Mouse (Mus musculus) embryonic facial prominence, embryonic 13.5 days (tissue): ENCODE results near the gene Dok4. TPM values are rescaled to one million over a fixed set of nuclear protein-coding genes. Genes with fewer than 3 reads are reported as not detected.

Source experiments
- ATAC-seq: fragments of 200-750 bp; cut with Nextera tagmentation; 2 replicates; pipeline ENCODE4 v1.8.0; 2017; ENCODE audit warnings: low read depth; ENCODE audit not compliant: insufficient number of reproducible peaks, insufficient read depth, low FRiP score, low TSS enrichment
- H3K27ac ChIP-seq: fragments of 300-500 bp; sonication (generic); 2 replicates; pipeline ENCODE4 v1.5.1; 2015; ENCODE audit warnings: moderate library complexity, mild to moderate bottlenecking, inconsistent platforms
- H3K27me3 ChIP-seq: fragments of 300-500 bp; sonication (generic); 2 replicates; pipeline ENCODE4 v1.6.1; 2015; ENCODE audit warnings: mild to moderate bottlenecking, inconsistent platforms
- H3K36me3 ChIP-seq: fragments of 300-500 bp; sonication (generic); 2 replicates; pipeline ENCODE4 v1.6.1; 2015; ENCODE audit warnings: mild to moderate bottlenecking, inconsistent platforms
- H3K4me1 ChIP-seq: fragments of 300-500 bp; sonication (generic); 2 replicates; pipeline ENCODE4 v1.6.1; 2015; ENCODE audit warnings: inconsistent platforms
- H3K4me2 ChIP-seq: fragments of 300-500 bp; sonication (generic); 2 replicates; pipeline ENCODE4 v1.6.1; 2015; ENCODE audit warnings: moderate library complexity, mild to moderate bottlenecking, inconsistent platforms
- H3K4me3 ChIP-seq: fragments of 300-500 bp; sonication (generic); 2 replicates; pipeline ENCODE4 v1.5.1; 2015; ENCODE audit warnings: mild to moderate bottlenecking, inconsistent platforms
- H3K9ac ChIP-seq: fragments of 300-500 bp; sonication (generic); 2 replicates; pipeline ENCODE4 v1.6.1; 2015; ENCODE audit warnings: mild to moderate bottlenecking, inconsistent platforms
- H3K9me3 ChIP-seq: fragments of 300-500 bp; sonication (generic); 2 replicates; pipeline ENCODE4 v1.6.1; 2016; ENCODE audit warnings: inconsistent platforms
- WGBS: fragments of 180-500 bp; shearing (Covaris S2); methylation state at CpG from one replicate; pipeline ENCODE4 v1.1.7; 2015; ENCODE audit warnings: mixed read lengths; 5-methylcytosine and 5-hydroxymethylcytosine counted together
- polyA plus RNA-seq: library from polyadenylated mRNA; unstranded; fragments of >200 nt; fragmentation: Nextera tagmentation; extraction: Ambion mirVana; gene quantifications from 2 replicates; pipeline ENCODE4 v1.2.1, GENCODE M21; 2015

Gene Dok4
- 23.2 and 23.7 TPM in 2 replicates for polyA plus RNA-seq

DNA sequence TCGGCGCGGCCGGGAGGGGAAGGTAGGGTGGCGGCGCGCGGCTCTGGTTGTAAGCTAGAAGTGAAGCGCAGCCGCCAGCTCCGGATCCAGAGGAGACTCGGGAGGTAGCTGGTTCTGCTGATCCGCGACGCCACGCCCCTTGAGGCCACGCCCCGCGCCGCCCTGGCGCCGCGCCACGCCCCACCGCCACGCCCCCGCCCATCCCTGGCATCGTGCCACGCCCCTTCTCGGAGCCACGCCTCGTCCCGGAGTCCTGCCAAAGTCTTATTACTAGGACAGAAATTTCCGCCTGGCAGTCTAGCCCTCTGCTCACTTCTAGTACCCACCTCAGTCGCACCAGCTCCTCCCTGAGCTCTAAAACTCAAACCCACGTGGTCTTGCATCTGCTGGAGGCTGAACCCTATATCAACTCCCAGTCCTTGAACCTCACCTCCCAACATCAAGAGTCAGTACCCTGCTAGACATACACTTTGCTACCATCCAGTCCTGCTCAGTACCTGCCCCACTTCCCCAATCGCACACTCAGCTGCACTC is at the start of gene Dok4:
TSS of gene Dok4 (minus strand) at position 134 of the 534 bp plus-strand sequence.
- Histone ChIP-seq H3K27me3 (peaks cover 9% of the 10 kb centered on the region), H3K4me3 (peak within 1 kb of the TSS; percentile 64), H3K27ac (peak within 1 kb of the TSS; percentile 78), H3K36me3 (no peaks in the 10 kb centered on the region), H3K9ac (peak within 1 kb of the TSS; percentile 78), H3K4me2 (peak within 1 kb of the TSS; percentile 94), H3K4me1 (peaks cover 39% of the 10 kb centered on the region), H3K9me3 (no peaks in the 10 kb centered on the region)
- WGBS, result under 1% methylated on average over 20 of the region's 37 CpGs
- ATAC-seq, result peak; percentile 81

DNA sequence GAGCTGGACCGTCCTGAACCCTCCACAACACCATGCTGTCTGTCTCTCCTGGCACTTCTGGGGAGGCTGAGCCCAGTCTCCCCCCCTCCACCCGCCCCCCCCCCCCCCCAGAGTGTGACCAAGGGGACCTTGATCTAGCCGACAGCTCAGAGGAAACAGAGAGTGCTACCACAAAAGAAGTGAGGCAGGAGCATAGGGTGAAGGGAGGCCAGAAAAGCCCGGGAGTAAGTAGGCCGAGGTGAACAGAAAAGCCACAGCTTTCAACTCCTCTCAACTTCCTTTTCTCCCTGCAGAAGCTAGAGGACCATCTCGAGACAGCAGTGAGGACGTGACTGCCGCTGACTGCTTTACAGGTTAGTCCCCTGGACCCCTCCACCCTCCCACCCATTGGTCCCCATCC is 47.3 kb upstream of the Dok4 start, which contains the start of gene Adgrg5:
TSS of gene Adgrg5 (plus strand) at position 290 of the 400 bp plus-strand sequence.
- Histone ChIP-seq H3K4me2 (no peak within 1 kb of the TSS), H3K4me1 (peaks cover 2% of the 10 kb centered on the region; the same call in 1 of the 2 replicates), H3K27ac (no peak within 1 kb of the TSS), H3K4me3 (no peak within 1 kb of the TSS), H3K27me3 (no peaks in the 10 kb centered on the region), H3K9ac (no peak within 1 kb of the TSS), H3K9me3 (no peaks in the 10 kb centered on the region), H3K36me3 (no peaks in the 10 kb centered on the region)
- WGBS, result 67% methylated on average over 7 of the region's 8 CpGs
- ATAC-seq, result no peak

DNA sequence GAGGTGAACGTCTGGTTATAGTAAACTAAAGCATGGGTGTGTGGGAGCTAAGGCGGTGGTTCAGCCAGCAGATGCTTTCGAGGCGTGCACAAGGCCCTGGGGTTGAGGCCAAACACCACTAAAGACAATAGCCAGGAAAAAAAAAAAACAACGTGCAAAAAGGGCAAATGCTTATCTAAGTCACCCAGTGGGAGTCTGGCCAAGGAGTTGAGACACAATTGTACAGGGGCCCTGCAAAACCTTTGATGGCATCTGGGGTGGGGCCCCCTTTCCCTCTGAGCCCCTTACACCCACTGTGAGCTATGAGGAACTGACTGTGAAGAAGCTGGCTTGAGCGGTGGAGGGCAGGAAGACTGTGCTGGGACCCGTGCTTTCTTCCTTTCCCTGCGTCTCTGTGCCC is 46.5 kb upstream of the Dok4 start:
- Histone ChIP-seq H3K36me3 (no peaks in the 10 kb centered on the region), H3K9ac (no peak overlapping the region), H3K9me3 (no peaks in the 10 kb centered on the region), H3K4me3 (no peak overlapping the region), H3K27ac (no peak overlapping the region), H3K27me3 (no peaks in the 10 kb centered on the region), H3K4me1 (peaks cover 7% of the 10 kb centered on the region), H3K4me2 (no peak overlapping the region)
- WGBS, result 44% methylated on average over 8 of the region's 8 CpGs
- ATAC-seq, result no peak

DNA sequence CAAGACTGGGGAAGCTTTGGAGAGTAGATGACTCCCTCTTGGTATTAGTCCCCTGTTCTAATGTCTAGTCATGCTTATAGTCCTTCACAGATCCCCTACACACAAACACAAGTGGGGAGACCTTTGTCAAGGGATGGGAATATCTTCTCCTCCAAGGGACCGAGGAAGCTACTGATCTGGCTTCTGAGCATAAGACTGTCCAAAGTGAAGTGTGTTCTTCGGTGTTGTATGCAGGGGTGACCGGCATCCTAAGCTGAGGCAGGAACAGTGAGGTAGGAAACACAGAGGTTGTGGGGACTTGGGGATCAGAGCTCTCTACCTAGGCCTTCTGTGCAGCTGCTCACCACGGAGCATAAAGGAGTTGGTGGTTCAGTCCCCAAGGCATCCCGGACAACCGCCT is 46.0 kb upstream of the Dok4 start:
- no peaks in the 10 kb centered on the region for H3K36me3 ChIP-seq
- H3K4me3 ChIP-seq, result no peak overlapping the region
- no peak overlapping the region for H3K27ac ChIP-seq
- H3K9ac ChIP-seq, result no peak overlapping the region
- ATAC-seq, result no peak
- no peak overlapping the region for H3K4me2 ChIP-seq
- no peaks in the 10 kb centered on the region for H3K27me3 ChIP-seq
- peaks cover 7% of the 10 kb centered on the region for H3K4me1 ChIP-seq
- no peaks in the 10 kb centered on the region for H3K9me3 ChIP-seq
- WGBS, result 68% methylated on average over 6 of the region's 6 CpGs

DNA sequence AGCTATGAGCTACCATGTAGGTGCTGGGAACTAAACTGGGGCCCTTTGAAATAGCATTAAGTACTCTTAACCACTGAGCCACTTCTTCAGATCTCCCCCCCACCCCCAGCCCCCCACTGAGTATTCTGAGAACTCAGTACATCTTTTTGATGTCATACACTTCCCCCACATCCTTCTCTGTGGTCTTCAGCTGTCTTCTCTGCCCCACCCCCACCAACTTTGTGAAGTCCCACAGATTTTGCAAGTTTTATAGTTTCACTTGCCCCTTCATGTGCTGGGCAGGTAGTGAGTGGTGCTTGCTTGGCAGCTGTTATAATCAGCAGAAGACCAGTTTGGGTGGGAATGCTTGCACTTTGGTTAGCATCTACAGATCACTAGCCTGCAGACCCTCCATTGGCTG is 43.1 kb upstream of the Dok4 start:
- ATAC-seq, result no peak
- Histone ChIP-seq H3K36me3 (no peaks in the 10 kb centered on the region), H3K9me3 (no peaks in the 10 kb centered on the region), H3K9ac (no peak overlapping the region), H3K4me3 (no peak overlapping the region), H3K4me1 (peaks cover 34% of the 10 kb centered on the region), H3K27ac (no peak overlapping the region), H3K4me2 (no peak overlapping the region), H3K27me3 (no peaks in the 10 kb centered on the region)

DNA sequence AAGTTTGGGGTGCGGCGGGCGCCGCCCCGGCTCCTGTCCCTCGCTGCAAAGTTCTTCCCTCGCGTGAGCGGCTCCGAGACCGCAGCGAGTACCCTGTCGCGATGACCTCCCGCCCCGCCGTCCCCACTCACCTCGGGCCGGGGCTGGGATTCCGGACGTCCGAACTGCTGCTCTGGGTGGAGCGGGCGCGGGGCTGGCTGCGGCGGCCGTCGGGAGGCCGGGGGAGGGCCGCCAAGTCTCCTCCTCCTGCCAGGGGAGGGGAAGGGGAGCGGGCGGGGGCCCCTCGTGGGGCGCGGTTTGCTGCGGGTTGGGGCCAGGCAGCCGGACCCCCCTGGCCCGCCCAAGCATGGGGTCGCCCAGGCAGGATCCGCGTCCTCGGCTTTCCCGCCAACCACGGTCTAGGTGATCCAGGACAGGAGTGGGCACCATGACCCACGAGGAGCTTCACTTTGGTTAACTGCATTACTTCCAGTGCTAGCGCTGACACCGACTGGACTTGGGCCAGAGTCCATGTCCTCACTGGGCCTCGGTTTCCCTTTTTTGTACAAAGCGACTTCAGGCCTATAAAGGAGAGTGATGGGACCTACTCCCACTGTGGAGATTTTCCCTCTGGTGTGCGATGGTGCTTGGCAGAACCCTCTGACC is 41.8 kb upstream of the Dok4 start, which contains the start of gene Ccdc102a:
TSS of gene Ccdc102a (minus strand) at position 248 of the 645 bp plus-strand sequence.
- H3K4me1 ChIP-seq, result peaks cover 47% of the 10 kb centered on the region

DNA sequence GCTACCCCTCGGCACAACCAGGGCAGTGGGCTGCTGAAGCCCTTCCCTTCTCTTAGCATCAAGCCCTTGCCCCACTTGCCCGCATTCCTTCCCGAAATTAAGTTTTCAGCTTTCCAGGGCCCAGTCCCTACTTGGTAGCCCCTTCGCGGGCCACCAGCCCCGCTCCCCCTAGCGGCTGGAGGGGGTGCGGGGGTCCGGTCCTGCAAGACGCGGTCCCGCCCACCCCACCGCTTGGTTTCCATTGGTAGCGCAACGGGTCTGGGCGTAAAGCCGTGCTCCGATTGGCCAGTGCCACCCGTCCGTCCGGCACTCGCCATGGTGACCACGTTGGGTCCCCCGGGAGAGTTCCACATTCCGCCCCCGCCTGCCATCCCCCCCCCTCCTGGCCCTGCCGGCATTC is 41.2 kb upstream of the Dok4 start:
- peak; percentile 94 for ATAC-seq
- Histone ChIP-seq H3K27me3 (peaks cover 16% of the 10 kb centered on the region), H3K9ac (peak overlapping the region; percentile 92), H3K4me3 (peak overlapping the region; percentile 82), H3K27ac (peak overlapping the region; percentile 90), H3K4me2 (peak overlapping the region; percentile 85), H3K9me3 (no peaks in the 10 kb centered on the region), H3K4me1 (peaks cover 50% of the 10 kb centered on the region), H3K36me3 (peaks cover 6% of the 10 kb centered on the region)
- WGBS, result under 1% methylated on average over 27 of the region's 27 CpGs

More for the DNA sequence above, 41.8 kb upstream of the Dok4 start, which contains the start of gene Ccdc102a:
- Histone ChIP-seq H3K36me3 (no peaks in the 10 kb centered on the region), H3K4me2 (peak within 1 kb of the TSS; percentile 85), H3K9ac (peak within 1 kb of the TSS; percentile 92), H3K9me3 (no peaks in the 10 kb centered on the region), H3K4me3 (peak within 1 kb of the TSS; percentile 82), H3K27ac (peak within 1 kb of the TSS; percentile 90), H3K27me3 (peaks cover 10% of the 10 kb centered on the region; the same call in 1 of the 2 replicates)
- ATAC-seq, result peak; percentile 48
- 3% methylated on average over 34 of the region's 51 CpGs for WGBS

DNA sequence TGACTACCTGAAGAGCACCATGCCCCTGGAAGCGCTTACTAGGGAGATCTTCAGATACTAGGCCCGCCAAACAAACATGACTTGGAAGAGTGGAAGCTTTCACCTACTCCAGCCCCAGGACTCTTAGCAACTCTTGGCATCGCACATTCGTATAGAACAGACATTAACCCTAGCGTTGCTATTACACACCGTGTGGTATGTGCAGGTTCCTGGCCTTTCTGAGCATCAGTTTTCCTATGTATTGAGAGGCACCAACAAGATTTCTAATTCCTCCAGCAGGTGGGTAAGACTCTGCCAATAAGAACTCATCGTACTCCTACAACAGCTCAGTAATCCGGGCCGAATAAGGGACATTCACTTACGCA is 40.8 kb upstream of the Dok4 start:
- Histone ChIP-seq H3K27me3 (peaks cover 17% of the 10 kb centered on the region), H3K27ac (peak overlapping the region; percentile 90), H3K9ac (peak overlapping the region; percentile 92), H3K36me3 (peaks cover 10% of the 10 kb centered on the region), H3K4me1 (peaks cover 50% of the 10 kb centered on the region), H3K4me3 (peak overlapping the region; percentile 82), H3K9me3 (no peaks in the 10 kb centered on the region), H3K4me2 (peak overlapping the region; percentile 85)
- no peak for ATAC-seq
- 3% methylated on average over 10 of the region's 10 CpGs for WGBS

DNA sequence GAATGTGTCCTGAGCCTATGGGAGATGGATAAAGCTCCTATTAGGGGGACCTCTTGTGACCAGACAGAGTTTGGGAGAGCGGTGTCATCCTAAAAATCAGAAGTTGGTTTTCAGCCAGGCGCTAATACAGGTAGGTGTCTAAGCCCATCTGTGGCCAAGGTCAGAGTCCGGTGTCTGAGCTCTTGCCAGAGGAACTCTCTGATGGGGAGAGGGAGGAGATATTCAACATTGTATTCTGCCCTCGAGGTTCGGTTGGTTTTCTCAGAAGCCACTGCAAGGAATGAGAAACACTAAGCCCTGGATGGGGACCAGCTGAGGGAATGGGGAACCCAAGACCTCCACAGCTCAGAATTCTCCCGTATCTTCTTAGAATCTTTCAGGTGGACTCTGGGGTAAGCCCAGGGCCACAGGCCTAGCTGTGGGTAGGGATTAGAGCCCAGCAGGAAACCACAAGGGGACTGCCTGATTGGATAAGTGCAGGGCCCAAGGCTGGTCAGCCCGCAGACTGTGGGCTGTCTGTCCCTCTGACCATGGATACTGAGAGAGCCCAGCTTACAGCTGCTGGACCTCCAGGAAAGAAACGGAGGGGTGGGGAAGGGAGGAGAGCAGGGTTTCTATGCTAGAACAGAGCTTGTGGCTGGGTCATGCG is 40.3 kb upstream of the Dok4 start:
- WGBS, result 36% methylated on average over 9 of the region's 9 CpGs
- H3K4me3 ChIP-seq, result peak overlapping the region; percentile 82
- no peaks in the 10 kb centered on the region for H3K9me3 ChIP-seq
- H3K36me3 ChIP-seq, result peaks cover 15% of the 10 kb centered on the region
- peaks cover 52% of the 10 kb centered on the region for H3K4me1 ChIP-seq
- H3K4me2 ChIP-seq, result peak overlapping the region; percentile 85
- no peak for ATAC-seq
- peak overlapping the region; percentile 92 for H3K9ac ChIP-seq
- H3K27me3 ChIP-seq, result peaks cover 17% of the 10 kb centered on the region
- peak overlapping the region; percentile 90 for H3K27ac ChIP-seq

DNA sequence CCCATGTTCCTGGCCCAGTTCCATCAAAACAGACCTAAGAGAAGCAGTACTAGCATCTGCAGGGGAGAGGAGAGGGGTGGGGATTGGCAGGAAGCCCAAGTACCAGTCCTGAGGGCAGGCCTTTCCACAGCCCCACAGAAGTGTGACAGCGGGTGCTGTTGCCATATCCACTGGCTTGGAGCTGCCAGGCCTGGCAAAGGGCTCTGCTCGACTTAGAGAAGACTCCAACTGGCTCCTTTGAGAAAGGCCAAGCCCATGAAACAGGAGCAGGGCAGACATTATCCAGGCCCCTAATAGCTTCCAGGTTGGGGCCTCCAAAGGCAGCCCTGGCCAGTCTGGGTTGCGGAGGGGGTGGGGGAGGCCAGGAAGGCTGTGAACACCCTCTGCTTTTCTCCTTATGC is 38.6 kb upstream of the Dok4 start:
- WGBS, result 10% methylated on average over 3 of the region's 3 CpGs
- Histone ChIP-seq H3K27ac (peak overlapping the region; percentile 80), H3K27me3 (peaks cover 17% of the 10 kb centered on the region), H3K36me3 (peaks cover 28% of the 10 kb centered on the region), H3K9ac (0 out of 2 replicates have a peak overlapping the region, but pooled peaks have one; percentile 37), H3K4me2 (peak overlapping the region; percentile 85), H3K9me3 (no peaks in the 10 kb centered on the region), H3K4me3 (peak overlapping the region; percentile 15), H3K4me1 (peaks cover 54% of the 10 kb centered on the region)
- ATAC-seq, result peak; percentile 43

DNA sequence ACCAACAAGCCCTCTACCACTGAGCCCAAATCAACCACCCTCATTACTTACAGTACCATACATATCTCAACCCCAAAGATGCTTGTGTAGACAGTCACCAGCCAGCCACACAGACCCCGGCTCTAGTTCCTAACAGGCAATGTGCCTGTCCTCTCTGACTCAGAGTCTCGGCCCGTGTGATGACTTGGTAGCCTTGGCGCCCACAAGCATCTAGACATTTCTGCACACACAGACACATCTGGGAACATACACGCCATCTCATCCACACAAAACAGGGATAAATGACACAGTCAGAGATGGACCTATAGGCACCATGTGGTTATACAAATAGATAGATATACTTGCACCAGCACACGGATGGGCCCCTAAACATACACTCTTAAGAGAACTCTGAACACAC is 38.1 kb upstream of the Dok4 start:
- Histone ChIP-seq H3K27me3 (peaks cover 17% of the 10 kb centered on the region), H3K9ac (0 out of 2 replicates have a peak overlapping the region, but pooled peaks have one; percentile 54), H3K4me2 (peak overlapping the region; percentile 85), H3K4me3 (peak overlapping the region; percentile 15; the same call in 1 of the 2 replicates), H3K27ac (peak overlapping the region; percentile 80), H3K9me3 (no peaks in the 10 kb centered on the region), H3K36me3 (peaks cover 33% of the 10 kb centered on the region), H3K4me1 (peaks cover 57% of the 10 kb centered on the region)
- WGBS, result 63% methylated on average over 6 of the region's 6 CpGs
- no peak for ATAC-seq
